Mouse (Mus musculus) adrenal gland, postnatal 36 days (tissue): Measurements from ENCODE around the gene Metap2. TPM values are rescaled to one million over a fixed set of nuclear protein-coding genes. Genes with fewer than 3 reads are reported as not detected.

Experiments used
- total RNA-seq, 2 experiments: library from RNA; stranded (reverse); gene quantifications; 2 replicates each; pipeline ENCODE4 v1.2.3; 2021

Metap2 gene
- total RNA-seq, 2 experiments from 2014 or later, result 181 to 185 TPM

Other genes with a start within 250 kb of the Metap2 start
- gene Usp44, start 65.5 kb downstream of the Metap2 start, total RNA-seq, result not detected
- gene Vezt, start 138.7 kb upstream of the Metap2 start, total RNA-seq, result 10 to 100 TPM; 18.0 to 22.8 TPM
- gene Fgd6, start 138.9 kb upstream of the Metap2 start, total RNA-seq, result 1 to 10 TPM; 5.1 to 5.8 TPM